Mouse (Mus musculus): ENCODE data around the gene Alas2.

Gene Alas2

DNA sequence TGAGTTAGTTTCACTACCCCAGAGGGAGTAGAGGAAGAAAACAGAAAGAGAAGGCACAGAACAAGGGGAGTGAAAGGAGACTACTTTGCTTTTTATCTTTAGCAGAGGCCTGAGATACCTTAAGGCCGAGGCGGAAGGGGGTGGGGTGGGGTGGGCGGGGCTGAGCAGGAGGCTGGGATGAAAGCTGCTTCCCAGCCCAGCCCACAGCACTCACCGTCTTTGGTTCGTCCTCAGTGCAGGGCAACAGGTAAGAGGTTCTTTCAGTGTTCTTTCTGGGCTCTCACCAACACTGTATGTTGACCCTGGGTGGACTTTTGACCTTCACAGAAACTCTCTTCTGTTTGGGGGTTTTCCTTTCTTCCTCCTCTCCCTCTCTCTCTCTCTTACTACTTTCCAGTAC lies at the start of gene Alas2:
TSS of gene Alas2 (plus strand) at position 137 of the 400 bp plus-strand sequence.
- no peak for DNase-seq (ENCODE audit: low read depth, low spot score)

GRCm38 (mm10) chrX:150508696-150509095 lies 38.5 kb upstream of the Alas2 start:
- DNase-seq (ENCODE audit: low read depth, low spot score): no peak

DNA sequence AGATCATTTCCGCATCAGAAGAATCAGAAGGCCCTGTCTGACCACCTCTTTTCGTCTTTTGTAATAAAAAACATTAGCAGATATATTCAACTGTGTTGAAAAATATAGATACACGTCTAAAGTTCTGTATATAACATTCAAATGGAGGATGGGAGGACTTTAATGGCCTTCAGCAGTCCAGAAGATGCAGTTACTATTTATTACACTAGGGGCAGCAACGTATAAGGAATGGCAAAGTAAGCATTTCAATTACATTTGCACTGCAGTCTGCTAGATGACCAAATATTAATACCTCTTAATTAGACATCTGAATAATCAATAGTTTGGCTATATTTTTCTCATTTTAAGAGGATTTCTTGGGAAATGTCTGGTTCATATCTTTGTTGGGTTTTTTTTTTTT lies 36.5 kb upstream of the Alas2 start:
- peak; percentile 20 for DNase-seq (ENCODE audit: low read depth, low spot score)

- no peak for DNase-seq (ENCODE audit: low read depth, low spot score)
Measured at GRCm38 (mm10) chrX:150511274-150511673, 35.9 kb upstream of the Alas2 start.

GRCm38 (mm10) chrX:150514127-150514526 lies 33.0 kb upstream of the Alas2 start:
- DNase-seq (ENCODE audit: low read depth, low spot score): no peak

GRCm38 (mm10) chrX:150516015-150516414 lies 31.2 kb upstream of the Alas2 start:
- no peak for DNase-seq (ENCODE audit: low read depth, low spot score)

GRCm38 (mm10) chrX:150516477-150516876 lies 30.7 kb upstream of the Alas2 start:
- DNase-seq (ENCODE audit: low read depth, low spot score): no peak

- no peak for DNase-seq (ENCODE audit: low read depth, low spot score)
Measured at GRCm38 (mm10) chrX:150540111-150540510, 7.1 kb upstream of the Alas2 start.

DNA sequence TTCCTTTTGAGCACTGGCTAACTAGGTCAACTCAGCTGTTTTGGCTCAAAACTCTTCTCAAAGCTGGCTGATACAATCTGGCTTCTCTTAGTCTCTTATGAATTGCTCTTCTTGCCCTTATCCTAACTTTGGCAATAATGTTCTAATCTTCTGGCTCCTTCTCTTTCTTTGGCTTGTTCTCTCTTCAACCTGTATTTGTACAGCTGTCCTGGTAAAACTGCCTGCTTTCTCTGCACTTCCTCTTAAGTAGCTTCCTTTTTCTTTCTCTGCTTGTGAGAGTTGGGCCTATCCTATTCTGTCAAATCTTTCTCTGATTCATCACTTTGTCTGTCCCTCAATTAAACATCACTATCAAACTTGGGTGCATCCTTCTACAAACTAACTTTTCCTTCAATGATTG lies 5.5 kb upstream of the Alas2 start:
- no peak for DNase-seq (ENCODE audit: low read depth, low spot score)

DNA sequence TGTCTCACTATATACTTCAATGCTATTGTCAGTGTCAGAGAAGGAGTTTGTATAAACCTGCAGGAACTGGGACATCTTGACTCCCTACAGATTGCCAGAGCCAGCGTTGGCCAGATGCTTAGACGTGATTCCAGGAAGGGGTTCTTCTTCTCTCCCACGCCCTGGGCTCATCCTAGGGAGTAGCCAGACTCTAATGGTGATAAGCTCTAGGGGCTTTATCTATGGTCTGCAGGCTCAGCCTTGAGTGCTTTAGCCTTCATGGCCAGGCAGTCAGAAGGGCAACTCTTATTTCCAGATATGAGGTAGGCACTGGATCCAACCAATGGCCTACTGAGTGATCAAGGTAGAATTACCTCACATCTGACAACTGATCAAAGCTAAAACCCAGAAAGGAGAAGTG lies 2.5 kb downstream of the Alas2 start:
- DNase-seq (ENCODE audit: low read depth, low spot score): no peak

- DNase-seq (ENCODE audit: low read depth, low spot score): no peak
Measured at GRCm38 (mm10) chrX:150551986-150552385, 4.8 kb downstream of the Alas2 start.

- no peak for DNase-seq (ENCODE audit: low read depth, low spot score)
Measured at GRCm38 (mm10) chrX:150554032-150554431, 6.9 kb downstream of the Alas2 start.

- no peak for DNase-seq (ENCODE audit: low read depth, low spot score)
Measured at GRCm38 (mm10) chrX:150564644-150565357, 17.6 kb downstream of the Alas2 start.

DNA sequence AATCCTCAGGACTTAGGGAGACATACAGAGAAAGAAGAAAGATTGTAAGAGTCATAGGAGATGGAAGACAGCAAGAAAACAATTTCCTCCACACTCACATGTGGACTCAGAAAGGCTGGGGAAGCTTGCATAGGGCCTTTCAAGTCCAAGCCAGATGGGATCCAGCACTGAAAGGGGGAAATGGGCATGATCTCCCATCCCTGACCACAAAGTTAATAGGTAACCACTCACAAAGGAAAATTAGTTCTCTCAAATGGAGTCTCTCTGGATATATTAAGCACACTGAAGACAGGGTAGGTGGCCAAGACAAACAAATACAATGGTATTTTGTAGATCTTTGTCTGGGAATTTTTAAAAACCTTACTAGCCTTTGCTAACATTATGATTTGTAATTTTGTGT lies 34.7 kb downstream of the Alas2 start:
- no peak for DNase-seq (ENCODE audit: low read depth, low spot score)

DNA sequence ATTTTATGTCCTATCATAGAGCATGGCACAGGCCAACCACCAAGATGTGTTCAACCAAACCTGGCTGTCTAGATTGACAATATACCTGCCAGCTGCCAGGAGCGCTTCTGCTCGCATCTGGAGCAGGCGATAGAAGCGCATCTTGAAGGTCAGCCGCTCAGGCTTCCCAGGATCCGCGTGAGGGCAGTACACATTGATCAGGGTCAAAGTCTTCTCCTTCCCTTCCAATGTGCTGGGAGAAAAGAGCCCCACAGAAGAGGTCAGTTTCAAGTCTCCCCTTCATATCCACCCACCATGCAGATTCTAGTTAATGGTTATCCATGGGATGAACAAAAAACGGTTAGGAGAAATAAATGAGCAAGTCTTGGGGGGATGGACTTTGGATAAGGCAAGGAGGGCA lies 37.9 kb downstream of the Alas2 start:
- no peak for DNase-seq (ENCODE audit: low read depth, low spot score)

DNA sequence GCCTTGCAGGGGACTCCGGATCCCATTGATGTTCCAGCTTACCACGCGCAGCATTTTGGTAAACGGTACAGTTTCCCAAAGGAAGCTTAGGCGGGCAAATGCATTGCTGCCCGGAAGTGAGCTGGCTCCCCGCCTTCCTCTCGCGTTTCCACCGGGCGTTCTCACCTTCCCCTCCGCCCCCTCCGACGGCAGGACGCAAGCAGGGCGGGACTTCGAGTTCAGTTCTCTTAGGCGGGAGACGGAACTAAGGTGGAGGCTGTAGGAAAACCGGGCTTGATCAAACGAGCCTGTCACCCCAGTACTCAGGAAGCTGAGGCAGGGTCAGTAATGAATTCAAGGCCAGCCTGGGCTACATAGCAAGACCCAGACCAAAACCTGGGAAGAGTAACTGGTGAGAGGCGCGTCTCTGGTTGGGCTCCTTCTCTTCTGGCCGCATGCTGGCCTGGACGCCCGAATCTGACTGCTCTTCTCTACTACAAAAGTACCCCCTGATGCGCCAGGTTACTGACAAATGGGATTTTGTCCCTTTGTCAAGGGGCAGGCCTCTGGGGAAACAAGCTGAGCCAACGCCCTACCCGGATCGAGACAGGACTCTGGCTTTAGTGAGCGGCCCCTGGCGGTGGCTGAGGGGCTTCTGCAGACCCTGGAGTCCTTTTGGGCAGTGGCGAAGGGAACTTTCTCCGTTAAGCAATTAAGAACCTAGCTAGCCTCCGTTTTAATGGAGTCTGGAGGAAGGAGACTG lies 41.0 kb downstream of the Alas2 start, which contains the start of gene Pfkfb1:
TSS of gene Pfkfb1 (plus strand) at position 207 of the 742 bp plus-strand sequence.
- peak; percentile 59 for DNase-seq (ENCODE audit: low read depth, low spot score)

- DNase-seq (ENCODE audit: low read depth, low spot score): no peak
Measured at GRCm38 (mm10) chrX:150589696-150590095, 42.5 kb downstream of the Alas2 start, which contains the start of gene Apex2. Gene Apex2 (minus strand): TSS chrX:150589868.

DNA sequence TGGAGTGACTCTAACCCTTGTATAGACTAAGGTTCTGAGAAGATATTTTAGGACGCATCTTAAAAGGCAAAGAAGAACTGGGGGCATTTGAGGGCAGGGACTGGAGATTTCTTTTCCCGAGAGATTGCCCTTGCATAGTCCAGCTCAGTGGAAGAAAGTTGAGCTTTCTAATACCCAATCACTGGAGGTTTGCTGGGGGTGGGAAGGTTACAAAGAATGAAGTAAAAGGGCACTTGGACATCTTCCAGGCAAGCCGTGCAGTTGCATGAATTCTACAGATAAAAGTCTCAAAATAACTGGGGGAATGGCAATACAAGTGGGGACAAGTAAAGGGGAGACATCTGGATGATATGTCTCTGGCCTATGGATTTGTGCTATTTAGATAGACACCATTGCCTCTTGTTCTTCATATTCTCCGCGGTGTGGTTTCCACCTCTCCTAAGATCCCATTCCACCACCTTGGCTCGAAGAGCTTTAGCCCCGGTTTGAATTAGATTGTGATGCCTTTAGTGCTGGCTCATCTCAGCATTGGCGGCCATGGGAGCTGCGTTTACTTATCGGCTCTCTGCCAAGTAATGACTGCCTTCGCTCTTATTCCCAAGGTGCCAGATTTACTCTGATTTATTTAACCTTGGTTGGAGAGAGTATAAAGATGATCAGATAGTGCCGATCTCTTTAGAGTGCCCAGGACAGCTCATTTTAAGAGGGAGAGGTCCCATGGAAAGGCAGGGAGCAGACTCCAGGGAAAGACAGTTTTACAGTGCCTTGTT lies 46.3 kb downstream of the Alas2 start:
- no peak for DNase-seq (ENCODE audit: low read depth, low spot score)

DNA sequence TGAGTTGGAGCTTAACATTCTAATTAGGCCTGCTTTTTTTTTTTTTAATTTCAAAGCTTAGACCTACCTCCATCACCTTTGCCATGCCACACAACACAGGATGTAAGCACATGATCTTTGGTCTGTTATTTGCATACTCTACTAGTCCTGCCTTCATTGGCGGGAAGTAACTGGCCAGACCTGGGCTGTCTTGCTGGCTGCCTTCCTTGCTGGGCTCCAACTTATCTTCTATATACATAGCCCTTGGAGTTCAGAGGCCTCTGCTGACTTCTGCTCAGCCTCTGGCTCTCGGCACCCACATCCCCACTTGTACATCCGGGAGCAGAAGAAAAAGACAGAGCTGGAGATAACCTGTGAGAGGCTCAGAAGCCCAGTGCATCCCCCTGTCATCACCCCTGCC lies 47.0 kb downstream of the Alas2 start:
- DNase-seq (ENCODE audit: low read depth, low spot score): no peak

- no peak for DNase-seq (ENCODE audit: low read depth, low spot score)
Measured at GRCm38 (mm10) chrX:150595016-150595760, 48.0 kb downstream of the Alas2 start.

- no peak for DNase-seq (ENCODE audit: low read depth, low spot score)
Measured at GRCm38 (mm10) chrX:150598882-150599281, 51.7 kb downstream of the Alas2 start.

Data from embryo, embryonic 11.5 days (tissue).